Mouse (Mus musculus) neural tube, embryonic 15.5 days (tissue): Measurements from ENCODE around the gene Hs3st3b1. TPM values are rescaled to one million over a fixed set of nuclear protein-coding genes. Genes with fewer than 3 reads are reported as not detected.

ENCODE experiments used
- ATAC-seq: fragments of 200-750 bp; cut with Nextera tagmentation; 2 replicates; pipeline ENCODE4 v1.8.0; 2017; ENCODE audit warnings: mild to moderate bottlenecking, moderate TSS enrichment, moderate library complexity; ENCODE audit not compliant: low FRiP score
- H3K27ac ChIP-seq: fragments of 300-500 bp; sonication (generic); replicated peaks from 2 replicates; pipeline ENCODE4 v1.5.1; 2015; ENCODE audit warnings: mild to moderate bottlenecking, inconsistent platforms
- H3K27me3 ChIP-seq: fragments of 300-500 bp; sonication (generic); replicated peaks from 2 replicates; pipeline ENCODE4 v1.6.1; 2015; ENCODE audit warnings: inconsistent platforms
- H3K36me3 ChIP-seq: fragments of 300-500 bp; sonication (generic); 2 replicates; pipeline ENCODE4 v1.6.1; 2015; ENCODE audit warnings: inconsistent platforms
- H3K4me1 ChIP-seq: fragments of 300-500 bp; sonication (generic); 2 replicates; pipeline ENCODE4 v1.6.1; 2015; ENCODE audit warnings: inconsistent platforms
- H3K4me2 ChIP-seq: fragments of 300-500 bp; sonication (generic); 2 replicates; pipeline ENCODE4 v1.6.1; 2015; ENCODE audit warnings: inconsistent platforms, mild to moderate bottlenecking, moderate library complexity
- H3K4me3 ChIP-seq: fragments of 300-500 bp; sonication (generic); replicated peaks from 2 replicates; pipeline ENCODE4 v1.5.1; 2015; ENCODE audit warnings: mild to moderate bottlenecking, inconsistent platforms
- H3K9ac ChIP-seq: fragments of 300-500 bp; sonication (generic); replicated peaks from 2 replicates; pipeline ENCODE4 v1.6.1; 2015; ENCODE audit warnings: mild to moderate bottlenecking, inconsistent platforms
- H3K9me3 ChIP-seq: fragments of 300-500 bp; sonication (generic); replicated peaks from 2 replicates; pipeline ENCODE4 v1.6.1; 2016; ENCODE audit warnings: inconsistent platforms
- WGBS: fragments of 180-500 bp; shearing (Covaris S2); methylation state at CpG from one replicate; pipeline ENCODE4 v1.1.7; 2015; ENCODE audit warnings: mixed read lengths; 5-methylcytosine and 5-hydroxymethylcytosine counted together
- polyA plus RNA-seq: library from polyadenylated mRNA; unstranded; fragments of >200 nt; fragmentation: Nextera tagmentation; extraction: Ambion mirVana; gene quantifications from 2 replicates; pipeline ENCODE4 v1.2.1, GENCODE M21; 2015

Gene Hs3st3b1
- polyA plus RNA-seq, 1 experiment from 2014 or later: 7.1 TPM

DNA sequence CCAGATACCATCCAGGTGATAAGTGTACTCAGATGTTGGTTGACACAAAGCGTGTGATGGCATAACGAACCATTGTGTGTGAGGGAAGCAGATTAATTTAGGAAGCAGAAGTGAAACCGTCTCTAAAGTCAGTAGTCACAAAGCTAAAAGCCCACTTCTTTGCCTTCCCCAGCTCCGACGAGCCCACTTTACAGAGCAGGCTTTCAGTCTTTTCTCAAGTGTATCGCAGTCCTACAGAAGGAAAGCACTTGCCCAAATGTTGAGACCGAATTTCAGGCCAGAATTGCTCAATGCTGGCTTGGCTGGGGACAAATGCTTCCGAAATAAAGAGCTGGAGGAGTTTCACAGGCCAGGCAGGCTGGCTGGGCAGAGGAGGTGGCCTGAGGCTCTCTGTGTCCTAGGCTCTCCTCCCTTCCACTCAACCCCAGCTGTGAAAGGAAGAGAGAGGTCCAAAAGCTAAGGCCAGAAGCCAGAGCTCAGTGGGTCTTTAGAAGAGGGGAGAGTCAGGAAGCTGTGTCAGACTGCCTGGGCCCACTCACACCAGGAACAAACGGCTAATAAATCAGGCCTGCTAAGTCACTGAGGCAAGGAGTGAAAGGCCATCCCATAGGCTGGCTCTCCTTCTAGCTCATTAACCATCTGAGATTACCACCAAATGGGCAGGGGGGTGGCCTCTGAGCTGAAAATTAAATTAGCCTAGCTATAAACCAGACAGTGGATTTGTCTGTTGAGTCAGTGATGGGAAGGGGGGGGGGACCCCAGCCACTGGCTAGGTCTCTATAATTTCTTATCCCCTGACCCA lies 15.3 kb downstream of the Hs3st3b1 start:
- H3K4me2 ChIP-seq: no peak overlapping the region
- no peak overlapping the region for H3K4me3 ChIP-seq
- H3K4me1 ChIP-seq: peaks cover 18% of the 10 kb centered on the region
- H3K9me3 ChIP-seq: no peaks in the 10 kb centered on the region
- 59% methylated on average over 9 of the region's 9 CpGs for WGBS
- peak; percentile 53 for ATAC-seq
- H3K36me3 ChIP-seq: peaks cover 2% of the 10 kb centered on the region; the same call in 1 of the 2 replicates
- H3K27ac ChIP-seq: peak overlapping the region; percentile 56; the same call in 1 of the 2 replicates
- H3K27me3 ChIP-seq: no peaks in the 10 kb centered on the region
- no peak overlapping the region for H3K9ac ChIP-seq

- no peak for ATAC-seq
- 42% methylated on average over 4 of the region's 4 CpGs for WGBS
- Histone ChIP-seq H3K4me3 (no peak overlapping the region), H3K36me3 (peaks cover 2% of the 10 kb centered on the region; the same call in 1 of the 2 replicates), H3K9me3 (no peaks in the 10 kb centered on the region), H3K4me1 (peaks cover 12% of the 10 kb centered on the region), H3K27ac (no peak overlapping the region), H3K27me3 (no peaks in the 10 kb centered on the region), H3K4me2 (no peak overlapping the region), H3K9ac (no peak overlapping the region)
These were observed 17.3 kb downstream of the Hs3st3b1 start for GRCm38 (mm10) chr11:63904787-63905186.

DNA sequence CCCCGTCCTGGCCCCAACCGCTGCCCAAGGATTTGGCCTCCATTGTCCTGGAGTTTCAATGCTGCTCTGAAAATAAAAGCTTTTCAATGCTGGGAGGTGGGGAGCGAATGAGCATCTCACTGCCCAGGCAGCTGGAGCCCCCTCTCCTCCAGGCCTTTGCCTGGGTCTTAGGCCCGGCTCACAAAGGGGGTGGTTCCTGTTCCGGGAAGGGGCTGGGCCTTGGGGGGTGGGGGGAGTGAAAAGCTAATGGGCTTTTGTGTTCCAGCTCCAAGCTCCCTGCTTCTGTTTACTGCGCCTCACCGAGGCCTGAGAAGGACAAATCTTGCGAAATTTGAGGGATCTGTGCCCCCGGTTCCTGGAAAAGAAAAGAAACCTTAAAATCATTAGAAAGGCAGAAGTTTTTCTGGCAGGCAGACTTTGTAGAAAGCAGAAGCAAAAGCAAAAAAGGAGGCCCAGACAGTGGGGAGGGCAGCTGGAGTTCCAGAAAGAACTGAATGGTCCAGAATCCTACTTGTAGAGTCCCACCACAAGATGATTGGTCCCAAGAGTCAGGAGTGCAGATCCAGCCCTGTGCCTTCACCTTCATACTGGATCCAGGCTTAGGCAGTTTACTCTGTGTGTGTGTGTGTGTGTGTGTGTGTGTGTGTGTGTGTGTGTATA lies 23.5 kb downstream of the Hs3st3b1 start:
- Histone ChIP-seq H3K9me3 (no peaks in the 10 kb centered on the region), H3K27ac (0 out of 2 replicates have a peak overlapping the region, but pooled peaks have one; percentile 3), H3K4me2 (no peak overlapping the region), H3K4me3 (no peak overlapping the region), H3K36me3 (peaks cover 2% of the 10 kb centered on the region; the same call in 1 of the 2 replicates), H3K4me1 (peaks cover 17% of the 10 kb centered on the region), H3K9ac (no peak overlapping the region), H3K27me3 (no peaks in the 10 kb centered on the region)
- no peak for ATAC-seq
- 14% methylated on average over 9 of the region's 9 CpGs for WGBS

DNA sequence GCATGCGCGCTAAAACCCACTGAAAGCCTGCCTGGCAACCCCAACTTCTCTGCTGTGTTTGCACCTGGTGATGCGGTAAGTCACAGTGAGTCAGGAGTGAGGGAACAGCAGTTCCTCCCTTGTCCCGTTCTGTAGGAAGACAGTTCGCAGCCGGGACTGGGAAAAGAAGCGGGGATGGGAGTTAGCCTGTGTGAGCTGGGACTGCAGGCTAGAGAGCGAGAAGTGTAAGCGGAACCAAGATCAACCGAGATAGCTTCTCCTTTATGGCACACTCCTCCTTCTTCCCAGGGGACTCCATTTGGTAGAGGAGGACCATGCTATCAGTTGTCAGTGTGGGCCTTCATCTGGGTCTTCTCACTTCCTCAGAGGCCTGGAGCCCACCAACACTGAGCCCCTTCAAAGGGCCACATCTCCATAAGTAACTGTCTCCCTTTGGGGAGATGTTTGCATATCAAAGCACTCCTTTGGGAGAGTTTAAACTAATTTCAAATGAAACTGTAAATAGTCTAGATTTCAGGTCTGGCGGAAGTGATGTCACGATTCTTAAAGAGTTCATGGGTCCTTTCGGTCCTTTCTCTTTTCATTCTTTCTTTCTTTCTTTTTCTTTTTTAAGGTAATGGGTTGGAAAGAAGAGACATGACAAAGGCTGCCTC lies 24.1 kb downstream of the Hs3st3b1 start:
- no peak overlapping the region for H3K4me2 ChIP-seq
- WGBS: 37% methylated on average over 13 of the region's 13 CpGs
- no peaks in the 10 kb centered on the region; the same call in 1 of the 2 replicates for H3K36me3 ChIP-seq
- no peak for ATAC-seq
- no peaks in the 10 kb centered on the region for H3K9me3 ChIP-seq
- no peaks in the 10 kb centered on the region for H3K27me3 ChIP-seq
- H3K4me3 ChIP-seq: no peak overlapping the region
- no peak overlapping the region for H3K27ac ChIP-seq
- peaks cover 17% of the 10 kb centered on the region for H3K4me1 ChIP-seq
- H3K9ac ChIP-seq: no peak overlapping the region

- no peak overlapping the region for H3K4me3 ChIP-seq
- H3K4me1 ChIP-seq: peaks cover 17% of the 10 kb centered on the region
- ATAC-seq: no peak
- H3K4me2 ChIP-seq: no peak overlapping the region
- no peak overlapping the region for H3K27ac ChIP-seq
- no peaks in the 10 kb centered on the region for H3K9me3 ChIP-seq
- WGBS: 81% methylated on average over 2 of the region's 2 CpGs
- H3K36me3 ChIP-seq: no peaks in the 10 kb centered on the region
- no peak overlapping the region for H3K9ac ChIP-seq
- no peaks in the 10 kb centered on the region for H3K27me3 ChIP-seq
These were observed 25.1 kb downstream of the Hs3st3b1 start for GRCm38 (mm10) chr11:63897011-63897410.

DNA sequence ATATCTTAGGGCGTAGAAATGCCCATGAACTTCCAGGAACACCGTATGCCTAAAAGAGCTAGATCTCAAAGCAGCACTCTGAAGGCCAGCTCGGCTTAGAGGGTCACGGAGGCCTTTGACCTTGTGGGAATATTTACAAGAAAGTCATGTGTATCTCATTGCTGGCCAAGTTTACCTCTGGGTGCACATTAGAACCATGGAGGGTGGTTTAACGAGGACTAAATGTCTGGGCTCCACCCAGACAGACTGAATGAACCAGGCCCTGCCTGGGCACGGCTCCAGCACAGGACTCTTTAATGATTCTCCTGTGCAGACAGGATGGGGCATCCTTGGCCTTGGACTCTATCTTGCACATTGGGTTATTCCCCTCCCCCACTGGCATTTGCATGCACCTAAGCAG lies 27.9 kb downstream of the Hs3st3b1 start:
- no peaks in the 10 kb centered on the region for H3K9me3 ChIP-seq
- no peak overlapping the region for H3K4me3 ChIP-seq
- no peaks in the 10 kb centered on the region for H3K27me3 ChIP-seq
- H3K27ac ChIP-seq: no peak overlapping the region
- H3K9ac ChIP-seq: no peak overlapping the region
- no peaks in the 10 kb centered on the region for H3K36me3 ChIP-seq
- WGBS: 71% methylated on average over 6 of the region's 6 CpGs
- H3K4me1 ChIP-seq: peaks cover 17% of the 10 kb centered on the region
- H3K4me2 ChIP-seq: no peak overlapping the region
- ATAC-seq: no peak

DNA sequence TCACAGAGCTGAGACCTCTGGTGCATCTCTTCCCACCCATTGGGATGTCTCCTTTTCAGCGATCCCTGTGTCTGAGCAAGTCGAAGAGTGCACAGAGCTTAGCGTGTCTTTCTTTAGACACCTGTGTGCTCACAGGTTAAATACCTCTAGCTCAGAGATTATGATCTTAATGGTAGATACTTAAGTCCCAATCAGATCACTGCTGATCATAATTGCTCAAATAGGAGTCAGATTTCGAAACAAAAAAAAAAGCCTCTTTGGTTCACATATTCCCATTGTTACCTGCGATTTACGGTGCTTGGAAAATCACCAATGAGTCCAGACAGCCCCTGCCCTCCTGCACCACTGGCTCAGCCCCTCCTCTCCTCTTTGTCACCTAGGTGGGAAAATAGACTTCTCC lies 28.5 kb downstream of the Hs3st3b1 start:
- Histone ChIP-seq H3K36me3 (no peaks in the 10 kb centered on the region), H3K4me2 (no peak overlapping the region), H3K4me3 (no peak overlapping the region), H3K27ac (no peak overlapping the region), H3K9ac (no peak overlapping the region), H3K27me3 (no peaks in the 10 kb centered on the region), H3K4me1 (peaks cover 13% of the 10 kb centered on the region), H3K9me3 (no peaks in the 10 kb centered on the region)
- WGBS: 88% methylated on average over 6 of the region's 6 CpGs
- ATAC-seq: no peak

- Histone ChIP-seq H3K27ac (no peak overlapping the region), H3K27me3 (no peaks in the 10 kb centered on the region), H3K4me1 (0 out of 2 replicates have a peak, but pooled peaks cover 4% of the 10 kb centered on the region), H3K4me3 (no peak overlapping the region), H3K36me3 (no peaks in the 10 kb centered on the region), H3K4me2 (no peak overlapping the region), H3K9me3 (no peaks in the 10 kb centered on the region), H3K9ac (no peak overlapping the region)
- ATAC-seq: no peak
- WGBS: 73% methylated on average over 7 of the region's 7 CpGs
These were observed 30.5 kb downstream of the Hs3st3b1 start for GRCm38 (mm10) chr11:63891479-63892020.

DNA sequence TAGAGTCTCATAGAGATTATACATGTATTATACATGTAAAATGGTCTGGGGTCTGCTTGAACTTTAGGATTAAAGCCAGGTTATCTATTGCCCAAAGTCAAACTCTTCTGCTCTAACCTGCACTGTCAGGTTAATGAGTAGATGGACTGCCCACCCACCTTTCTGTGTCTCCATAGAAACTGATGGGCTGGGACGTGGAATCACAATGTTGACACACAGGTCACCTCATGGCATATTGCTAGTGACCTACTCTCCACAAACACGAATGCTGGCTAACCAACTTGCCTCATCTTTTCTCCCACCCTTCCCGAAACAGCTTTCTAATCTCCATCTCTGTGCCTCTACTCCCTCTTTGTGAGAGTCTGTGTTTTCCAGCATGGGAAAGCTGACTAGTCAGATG lies 38.7 kb downstream of the Hs3st3b1 start:
- ATAC-seq: no peak
- 82% methylated on average over 3 of the region's 3 CpGs for WGBS
- Histone ChIP-seq H3K4me1 (no peaks in the 10 kb centered on the region), H3K27ac (no peak overlapping the region), H3K4me3 (no peak overlapping the region), H3K36me3 (no peaks in the 10 kb centered on the region), H3K9me3 (no peaks in the 10 kb centered on the region), H3K4me2 (no peak overlapping the region), H3K27me3 (no peaks in the 10 kb centered on the region), H3K9ac (no peak overlapping the region)

GRCm38 (mm10) chr11:63880296-63880695 lies 41.8 kb downstream of the Hs3st3b1 start:
- 67% methylated on average over 2 of the region's 2 CpGs for WGBS
- Histone ChIP-seq H3K9me3 (no peaks in the 10 kb centered on the region), H3K27me3 (no peaks in the 10 kb centered on the region), H3K4me1 (no peaks in the 10 kb centered on the region), H3K27ac (no peak overlapping the region), H3K4me2 (no peak overlapping the region), H3K36me3 (no peaks in the 10 kb centered on the region), H3K4me3 (no peak overlapping the region), H3K9ac (no peak overlapping the region)
- ATAC-seq: no peak

DNA sequence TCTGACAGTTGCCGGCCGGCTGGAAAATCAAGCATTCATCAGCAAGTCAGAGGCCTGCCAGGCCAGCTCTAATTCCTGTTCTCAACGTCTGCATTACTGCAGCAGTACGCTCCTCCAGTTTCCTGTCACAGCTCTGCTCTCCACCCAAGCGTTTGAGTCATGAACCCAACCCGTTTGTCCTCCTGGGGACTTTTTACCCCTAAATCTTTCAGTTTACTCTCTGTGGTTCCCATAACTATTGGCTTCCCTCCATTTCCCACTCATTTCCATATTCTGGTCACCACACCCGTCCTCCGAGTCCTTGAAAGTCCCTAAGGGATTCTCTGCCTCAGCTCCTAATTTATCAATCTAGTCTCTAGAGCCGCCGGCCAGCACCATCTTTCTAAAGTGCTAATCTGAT lies 42.8 kb downstream of the Hs3st3b1 start:
- WGBS: 58% methylated on average over 10 of the region's 10 CpGs
- H3K4me2 ChIP-seq: no peak overlapping the region

More for the DNA sequence above, 42.8 kb downstream of the Hs3st3b1 start:
- Histone ChIP-seq H3K4me3 (no peak overlapping the region), H3K27me3 (no peaks in the 10 kb centered on the region), H3K9me3 (no peaks in the 10 kb centered on the region), H3K36me3 (no peaks in the 10 kb centered on the region), H3K4me1 (no peaks in the 10 kb centered on the region), H3K9ac (no peak overlapping the region), H3K27ac (no peak overlapping the region)
- ATAC-seq: no peak
